8 mouse cellular contexts compared by ENCODE assay signal in genomic region chr15:98180567-98181131, GRCm38 (mm10). TPM values are rescaled to one million over a fixed set of nuclear protein-coding genes. Genes with fewer than 3 reads are reported as not detected.
DNase-seq lines count a peak whose midpoint lies in the region; ATAC-seq and TF ChIP-seq lines count a peak whose summit lies in the region.

No protein-coding gene starts in this region.

- H3K4me2 ChIP-seq in forebrain, embryonic 13.5 days: peak overlapping the region; percentile 76
- H3K4me2 ChIP-seq in liver, embryonic 14.5 days (ENCODE audit: low read depth): peak overlapping the region; percentile 58

- TF ChIP-seq CTCF in E14TG2a.4 (conservative IDR thresholded peaks at IDR 0.05; ENCODE audit: low read length): no peak
- TF ChIP-seq CTCF in liver, embryonic 14.5 days (IDR thresholded peaks at IDR 0.05; ENCODE audit: low read depth): no peak

- TF ChIP-seq EP300 in liver, embryonic 14.5 days (IDR thresholded peaks at IDR 0.05; ENCODE audit: low read depth): no peak

- peak overlapping the region; percentile 58 for H3K4me3 ChIP-seq in heart, embryonic 10.5 days
- H3K4me3 ChIP-seq in E14TG2a.4 (replicated peaks; ENCODE audit: low read length): peak overlapping the region; percentile 81
- peak overlapping the region; percentile 54 for H3K4me3 ChIP-seq in forebrain, embryonic 13.5 days
- peak overlapping the region; percentile 43 to 54; a peak in 3 of 4 replicates for H3K4me3 ChIP-seq in liver, embryonic 14.5 days (ENCODE audit: insufficient read depth in 1 of 2, low read depth in 2 of 2, low read length in 2 of 2)

- peak overlapping the region; percentile 87 for H3K27ac ChIP-seq in heart, embryonic 10.5 days
- peak overlapping the region; percentile 11; the same call in 1 of the 2 replicates for H3K27ac ChIP-seq in forebrain, embryonic 13.5 days
- H3K27ac ChIP-seq in liver, embryonic 14.5 days: no peak overlapping the region

- no peak for ATAC-seq in forebrain, embryonic 13.5 days
- no peak for ATAC-seq in liver, embryonic 14.5 days (ENCODE audit: insufficient read depth)

- H3K9ac ChIP-seq in forebrain, embryonic 13.5 days: peak overlapping the region; percentile 61
- H3K9ac ChIP-seq in liver, embryonic 14.5 days (replicated peaks): no peak overlapping the region

- no peaks in the 10 kb centered on the region for H3K9me3 ChIP-seq in heart, embryonic 10.5 days
- H3K9me3 ChIP-seq in E14TG2a.4 (ENCODE audit: low read length): no peaks in the 10 kb centered on the region
- no peaks in the 10 kb centered on the region for H3K9me3 ChIP-seq in forebrain, embryonic 13.5 days (replicated peaks)
- H3K9me3 ChIP-seq in liver, embryonic 14.5 days (ENCODE audit: control insufficient read depth, low read length): no peaks in the 10 kb centered on the region

- no peak for DNase-seq in heart, embryonic 10.5 days (ENCODE audit: low spot score)
- no peak for DNase-seq in heart, postnatal 4 days
- no peak for DNase-seq in liver, embryonic 14.5 days (ENCODE audit: low read depth in 3 of 3, low spot score in 3 of 3)
- DNase-seq in right cerebral cortex, postnatal 10 days (ENCODE audit: low spot score in 2 of 2): no peak
- no peak for DNase-seq in adrenal gland, postnatal 4 days (ENCODE audit: low spot score in 2 of 2)
- DNase-seq in B cell, adult 2 months: no peak

- no peaks in the 10 kb centered on the region for H3K27me3 ChIP-seq in heart, embryonic 10.5 days (ENCODE audit: insufficient read depth, poor library complexity, severe bottlenecking)
- peaks cover 35% of the 10 kb centered on the region for H3K27me3 ChIP-seq in E14TG2a.4 (ENCODE audit: insufficient read depth, low read length)
- H3K27me3 ChIP-seq in forebrain, embryonic 13.5 days: peaks cover 25% of the 10 kb centered on the region
- H3K27me3 ChIP-seq in liver, embryonic 14.5 days (ENCODE audit: control insufficient read depth, insufficient read depth, low read length): peaks cover 7% of the 10 kb centered on the region

- 7% methylated on average over 26 of the region's 26 CpGs for WGBS in heart, embryonic 10.5 days
- 4% methylated on average over 26 of the region's 26 CpGs for whole genome bisulfite sequencing in forebrain, embryonic 13.5 days
- 11% methylated on average over 26 of the region's 26 CpGs for WGBS in liver, embryonic 14.5 days (ENCODE audit: insufficient replicate concordance)

- H3K36me3 ChIP-seq in heart, embryonic 10.5 days: no peaks in the 10 kb centered on the region
- H3K36me3 ChIP-seq in E14TG2a.4 (ENCODE audit: insufficient read depth, low read length): no peaks in the 10 kb centered on the region
- no peaks in the 10 kb centered on the region for H3K36me3 ChIP-seq in forebrain, embryonic 13.5 days (ENCODE audit: poor library complexity, severe bottlenecking)
- no peaks in the 10 kb centered on the region for H3K36me3 ChIP-seq in liver, embryonic 14.5 days (replicated peaks; ENCODE audit: control insufficient read depth, insufficient read depth, low read depth)

- H3K4me1 ChIP-seq in heart, embryonic 10.5 days: peaks cover 15% of the 10 kb centered on the region
- H3K4me1 ChIP-seq in E14TG2a.4 (replicated peaks; ENCODE audit: low read depth, low read length): peaks cover 12% of the 10 kb centered on the region
- H3K4me1 ChIP-seq in forebrain, embryonic 13.5 days: peaks cover 5% of the 10 kb centered on the region
- H3K4me1 ChIP-seq in liver, embryonic 14.5 days (replicated peaks; ENCODE audit: control insufficient read depth in 2 of 2, insufficient read depth in 2 of 2, low read length in 1 of 2): peaks cover 0 to 8% of the 10 kb centered on the region in 2 experiments; a peak in 2 of 4 replicates

RNA-seq across cellular contexts. Expression of gene Ccdc184, which starts 13.7 kb away (rescaled TPM):
- polyA plus RNA-seq in heart, embryonic 10.5 days (2016; fragmentation: Nextera tagmentation; extraction: Ambion mirVana): 0.58 and 0.85 TPM in 2 replicates
- under 1 TPM; 0.74 to 0.92 TPM for total RNA-seq in heart, postnatal 4 days (2021)
- polyA plus RNA-seq in forebrain, embryonic 13.5 days (2015; fragmentation: Nextera tagmentation; extraction: Ambion mirVana): 19.4 and 25.6 TPM in 2 replicates
- 0.01 TPM in 1 of 2 replicates, not detected in the other for polyA plus RNA-seq in liver, embryonic 14.5 days (2012; rRNA removed)
- polyA plus RNA-seq in liver, embryonic 14.5 days (2014; fragmentation: Nextera tagmentation; extraction: Ambion mirVana): not detected in 2 replicates
- 1 to 10 TPM; 2.0 TPM for total RNA-seq in adrenal gland, postnatal 4 days (2021)

RNA-seq across cellular contexts. Expression of gene Olfr288, which starts 14.7 kb away (rescaled TPM):
- not detected in 2 replicates for polyA plus RNA-seq in heart, embryonic 10.5 days (2016; fragmentation: Nextera tagmentation; extraction: Ambion mirVana)
- not detected for total RNA-seq in heart, postnatal 4 days (2021)
- polyA plus RNA-seq in forebrain, embryonic 13.5 days (2015; fragmentation: Nextera tagmentation; extraction: Ambion mirVana): not detected in 2 replicates
- polyA plus RNA-seq in liver, embryonic 14.5 days (2012; rRNA removed): not detected in 2 replicates
- polyA plus RNA-seq in liver, embryonic 14.5 days (2014; fragmentation: Nextera tagmentation; extraction: Ambion mirVana): not detected in 2 replicates
- total RNA-seq in adrenal gland, postnatal 4 days (2021): not detected

RNA-seq across cellular contexts. Expression of gene Asb8, which starts 15.2 kb away (rescaled TPM):
- polyA plus RNA-seq in heart, embryonic 10.5 days (2016; fragmentation: Nextera tagmentation; extraction: Ambion mirVana): 54.9 and 77.1 TPM in 2 replicates
- 100 to 1,000 TPM in 1 of 2 experiments, 10 to 100 TPM in 1; 97.9 to 103 TPM for total RNA-seq in heart, postnatal 4 days (2021)
- polyA plus RNA-seq in forebrain, embryonic 13.5 days (2015; fragmentation: Nextera tagmentation; extraction: Ambion mirVana): 41.4 and 45.8 TPM in 2 replicates
- polyA plus RNA-seq in liver, embryonic 14.5 days (2012; rRNA removed): 9.7 and 15.1 TPM in 2 replicates
- 22.3 and 22.4 TPM in 2 replicates for polyA plus RNA-seq in liver, embryonic 14.5 days (2014; fragmentation: Nextera tagmentation; extraction: Ambion mirVana)
- total RNA-seq in adrenal gland, postnatal 4 days (2021): 10 to 100 TPM; 48.6 to 50.3 TPM

RNA-seq across cellular contexts. Expression of gene Gm44579, which starts 40.1 kb away (rescaled TPM):
- polyA plus RNA-seq in heart, embryonic 10.5 days (2016; fragmentation: Nextera tagmentation; extraction: Ambion mirVana): not detected in 2 replicates
- total RNA-seq in heart, postnatal 4 days (2021): not detected
- not detected in 2 replicates for polyA plus RNA-seq in forebrain, embryonic 13.5 days (2015; fragmentation: Nextera tagmentation; extraction: Ambion mirVana)
- not detected in 2 replicates for polyA plus RNA-seq in liver, embryonic 14.5 days (2012; rRNA removed)
- not detected in 2 replicates for polyA plus RNA-seq in liver, embryonic 14.5 days (2014; fragmentation: Nextera tagmentation; extraction: Ambion mirVana)
- not detected for total RNA-seq in adrenal gland, postnatal 4 days (2021)

RNA-seq across cellular contexts. Expression of gene Olfr287, which starts 40.2 kb away (rescaled TPM):
- 0.18 TPM in 1 of 2 replicates, not detected in the other for polyA plus RNA-seq in heart, embryonic 10.5 days (2016; fragmentation: Nextera tagmentation; extraction: Ambion mirVana)
- not detected for total RNA-seq in heart, postnatal 4 days (2021)
- not detected in 2 replicates for polyA plus RNA-seq in forebrain, embryonic 13.5 days (2015; fragmentation: Nextera tagmentation; extraction: Ambion mirVana)
- not detected in 2 replicates for polyA plus RNA-seq in liver, embryonic 14.5 days (2012; rRNA removed)
- polyA plus RNA-seq in liver, embryonic 14.5 days (2014; fragmentation: Nextera tagmentation; extraction: Ambion mirVana): not detected in 2 replicates
- total RNA-seq in adrenal gland, postnatal 4 days (2021): not detected

Comparison
In these comparisons a context has a peak if more than half of its experiments do, and no peak if none do; other contexts are left out.
1. RNA of gene Ccdc184, which starts 13.7 kb away (polyA plus RNA-seq): 19.4 to 25.6 TPM in forebrain, embryonic 13.5 days; 0.58 to 0.85 TPM in heart, embryonic 10.5 days and 0.01 TPM in liver, embryonic 14.5 days; every median in the first group is over 10 times any median in the second.
2. Peak in every context shown above with its lines, with median percentiles within 50 percentile points of each other: H3K4me3 ChIP-seq.